Mouse (Mus musculus) forebrain, embryonic 16.5 days (tissue): ENCODE results near the gene Cfap299. TPM values are rescaled to one million over a fixed set of nuclear protein-coding genes. Genes with fewer than 3 reads are reported as not detected.
A peak's percentile ranks its signal among the peaks of the same experiment; 100 is the strongest.

Experiments
- ATAC-seq: fragments of 200-750 bp; cut with Nextera tagmentation; 2 replicates; pipeline ENCODE4 v1.8.0; 2017; ENCODE audit warnings: mild to moderate bottlenecking, moderate library complexity
- H3K27ac ChIP-seq: fragments of 300-500 bp; sonication (generic); 2 replicates; pipeline ENCODE4 v1.5.1; 2014; ENCODE audit warnings: low read length, control low read depth
- H3K27me3 ChIP-seq: fragments of 300-500 bp; sonication (generic); replicated peaks from 2 replicates; pipeline ENCODE4 v1.6.1; 2014; ENCODE audit warnings: low read length; ENCODE audit not compliant: control insufficient read depth, insufficient read depth
- H3K36me3 ChIP-seq: fragments of 300-500 bp; sonication (generic); 2 replicates; pipeline ENCODE4 v1.6.1; 2014; ENCODE audit not compliant: control insufficient read depth, insufficient read depth
- H3K4me1 ChIP-seq: fragments of 300-500 bp; sonication (generic); replicated peaks from 2 replicates; pipeline ENCODE4 v1.6.1; 2014; ENCODE audit warnings: low read length; ENCODE audit not compliant: control insufficient read depth, insufficient read depth
- H3K4me2 ChIP-seq: fragments of 300-500 bp; sonication (generic); 2 replicates; pipeline ENCODE4 v1.6.1; 2014; ENCODE audit warnings: mild to moderate bottlenecking, low read length, control low read depth
- H3K4me3 ChIP-seq: fragments of 300-500 bp; sonication (generic); replicated peaks from 2 replicates; pipeline ENCODE4 v1.5.1; 2014; ENCODE audit warnings: mild to moderate bottlenecking, low read length, control low read depth
- H3K9ac ChIP-seq: fragments of 300-500 bp; sonication (generic); replicated peaks from 2 replicates; pipeline ENCODE4 v1.6.1; 2014; ENCODE audit warnings: low read depth, low read length, control low read depth
- H3K9me3 ChIP-seq: fragments of 300-500 bp; sonication (generic); 2 replicates; pipeline ENCODE4 v1.6.1; 2016; ENCODE audit warnings: low read length; ENCODE audit not compliant: control insufficient read depth
- WGBS: fragments of 180-500 bp; shearing (Covaris S2); extraction: QIAGEN DNeasy Blood & Tissue Kit; methylation state at CpG from one replicate; pipeline ENCODE4 v1.1.7; 2014; 5-methylcytosine and 5-hydroxymethylcytosine counted together
- polyA plus RNA-seq: library from polyadenylated mRNA; unstranded; fragments of >200 nt; fragmentation: Nextera tagmentation; extraction: Ambion mirVana; gene quantifications from 2 replicates; pipeline ENCODE4 v1.2.1, GENCODE M21; 2015

Cfap299 gene
- polyA plus RNA-seq, 1 experiment from 2014 or later: 0.92 TPM

DNA sequence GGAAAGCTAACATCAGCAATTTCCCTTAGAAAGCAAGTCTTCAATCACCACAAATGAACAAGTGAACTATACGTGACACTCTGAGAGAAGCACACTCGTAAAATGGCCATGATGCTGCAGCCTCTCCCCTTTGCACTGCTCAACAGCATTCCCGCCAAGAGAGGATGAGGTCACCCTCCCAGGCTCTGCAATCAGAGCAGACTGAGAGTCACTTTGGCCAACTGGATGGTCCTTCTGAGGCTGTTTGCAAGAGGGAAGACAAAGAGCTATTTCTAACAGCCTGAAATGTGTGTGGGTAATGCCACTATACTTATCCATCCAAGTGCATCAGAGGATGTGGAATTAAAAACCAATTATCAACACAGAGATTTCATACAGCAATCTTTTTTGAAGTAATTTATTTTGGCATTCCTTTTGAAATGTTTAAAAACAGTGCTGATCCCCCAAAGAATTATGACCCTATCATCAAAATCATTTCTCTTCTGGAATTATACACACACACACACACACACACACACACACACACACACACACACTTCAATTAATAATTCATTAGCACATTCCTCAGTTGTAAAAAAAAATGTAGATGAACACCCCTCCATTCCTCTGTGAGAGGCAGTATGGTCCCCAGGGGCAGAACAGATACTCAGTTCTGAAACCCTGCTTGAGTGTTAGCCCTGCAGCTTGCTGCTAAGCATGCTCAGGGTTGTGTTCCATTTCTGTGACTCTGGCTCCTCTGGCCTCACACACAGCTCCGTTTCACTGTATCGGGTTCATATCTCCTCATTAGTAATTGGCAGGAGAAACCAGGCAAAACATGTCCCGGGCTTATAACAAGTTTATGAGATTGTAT lies 403.3 kb downstream of the Cfap299 start:
- no peak overlapping the region for H3K27ac ChIP-seq
- WGBS: 33% methylated on average over 6 of the region's 6 CpGs
- H3K27me3 ChIP-seq: no peaks in the 10 kb centered on the region
- H3K4me1 ChIP-seq: no peaks in the 10 kb centered on the region
- no peak overlapping the region for H3K4me2 ChIP-seq
- no peaks in the 10 kb centered on the region for H3K9me3 ChIP-seq
- peak; percentile 95 for ATAC-seq
- no peak overlapping the region for H3K9ac ChIP-seq
- no peaks in the 10 kb centered on the region for H3K36me3 ChIP-seq
- no peak overlapping the region for H3K4me3 ChIP-seq

DNA sequence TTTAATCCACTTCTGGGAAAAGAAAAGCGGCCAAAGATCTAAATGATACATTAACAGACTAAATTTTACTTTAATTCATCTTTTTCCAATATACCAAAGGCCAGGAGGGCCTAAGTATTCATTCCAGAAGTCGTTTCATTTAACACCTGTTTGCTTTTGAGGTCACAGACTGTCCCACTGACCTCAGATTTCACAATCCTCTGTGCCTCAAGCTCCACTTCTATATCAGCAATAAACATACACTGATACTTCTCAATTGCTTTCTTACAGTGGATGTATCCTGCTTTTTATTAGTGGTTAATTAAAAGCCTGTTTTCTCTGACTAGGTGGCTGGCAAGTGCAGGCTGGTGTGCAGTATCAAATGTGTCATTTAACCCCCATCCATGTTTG lies 403.9 kb downstream of the Cfap299 start:
- Histone ChIP-seq H3K4me1 (no peaks in the 10 kb centered on the region), H3K4me2 (no peak overlapping the region), H3K27ac (no peak overlapping the region), H3K27me3 (no peaks in the 10 kb centered on the region), H3K36me3 (no peaks in the 10 kb centered on the region), H3K4me3 (no peak overlapping the region), H3K9me3 (no peaks in the 10 kb centered on the region), H3K9ac (no peak overlapping the region)
- WGBS: 76% methylated on average over 2 of the region's 2 CpGs
- no peak for ATAC-seq

DNA sequence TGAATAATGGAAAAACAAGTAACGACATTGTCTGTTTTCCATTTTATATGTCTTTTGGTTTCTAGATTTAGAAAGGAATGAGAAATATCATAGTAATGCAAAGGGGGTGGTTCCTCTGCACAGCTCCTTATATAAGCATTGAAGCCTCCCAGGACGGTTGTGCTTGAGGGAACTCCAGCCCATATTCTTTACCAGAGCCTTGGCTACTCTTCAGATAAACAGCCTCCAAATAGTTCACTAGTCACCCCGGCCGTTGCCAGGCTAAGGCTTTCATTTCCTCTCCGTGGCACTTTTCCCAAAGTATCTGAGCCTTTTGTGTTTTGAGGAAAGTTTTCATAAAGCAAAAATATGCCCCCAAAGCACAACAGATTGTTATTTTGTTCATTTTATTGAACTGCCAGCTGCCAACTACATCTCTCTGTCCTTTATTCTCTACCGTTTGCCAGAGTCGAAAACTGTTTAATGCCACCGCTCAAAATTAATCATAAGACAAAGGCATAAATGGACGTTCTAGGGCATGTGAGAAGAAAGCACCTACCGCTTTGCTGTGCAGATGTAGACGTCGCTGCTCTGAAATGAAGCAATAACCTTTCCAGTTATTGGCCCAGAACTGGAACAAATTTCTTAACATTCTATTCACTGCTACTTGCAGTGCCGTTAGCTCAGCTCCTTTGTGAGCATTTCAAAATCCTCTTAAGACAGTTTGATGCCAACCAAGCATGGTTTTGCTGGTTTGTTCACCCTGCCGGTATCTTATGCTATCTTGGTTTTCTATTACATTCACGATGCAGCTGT lies 433.0 kb downstream of the Cfap299 start:
- ATAC-seq: no peak

DNA sequence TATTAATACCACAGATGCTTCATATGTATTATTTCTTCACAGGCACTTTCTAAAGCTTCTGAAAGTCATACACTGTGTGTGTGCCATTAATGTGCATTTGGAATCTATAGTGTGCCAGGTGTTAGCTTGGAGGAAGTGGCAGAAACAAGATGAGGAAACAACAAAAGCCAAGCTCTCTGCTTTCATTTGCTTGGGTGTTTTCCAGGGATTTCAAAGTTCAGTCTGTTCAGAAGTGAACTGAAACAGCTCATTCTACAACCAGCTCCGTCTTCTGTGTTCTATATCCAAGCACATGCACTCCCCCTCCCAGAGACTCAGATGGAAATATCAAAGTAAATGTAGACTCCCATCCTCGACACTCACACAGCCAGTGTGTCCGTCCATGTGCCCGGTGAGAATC lies 449.5 kb downstream of the Cfap299 start:
- ATAC-seq: 0 out of 2 replicates have a peak, but pooled peaks have one; percentile 23
- H3K9ac ChIP-seq: no peak overlapping the region
- WGBS: 62% methylated on average over 4 of the region's 4 CpGs
- no peak overlapping the region for H3K4me3 ChIP-seq
- H3K9me3 ChIP-seq: no peaks in the 10 kb centered on the region
- H3K4me2 ChIP-seq: no peak overlapping the region
- H3K4me1 ChIP-seq: no peaks in the 10 kb centered on the region
- no peak overlapping the region; the same call in 1 of the 2 replicates for H3K27ac ChIP-seq
- H3K36me3 ChIP-seq: no peaks in the 10 kb centered on the region
- no peaks in the 10 kb centered on the region for H3K27me3 ChIP-seq

More for the DNA sequence above, 433.0 kb downstream of the Cfap299 start:
- Histone ChIP-seq H3K4me3 (no peak overlapping the region), H3K36me3 (no peaks in the 10 kb centered on the region), H3K9ac (no peak overlapping the region), H3K4me1 (peaks cover 4% of the 10 kb centered on the region; the same call in 1 of the 2 replicates), H3K27ac (no peak overlapping the region), H3K4me2 (no peak overlapping the region), H3K9me3 (no peaks in the 10 kb centered on the region), H3K27me3 (no peaks in the 10 kb centered on the region)
- 60% methylated on average over 15 of the region's 15 CpGs for WGBS

DNA sequence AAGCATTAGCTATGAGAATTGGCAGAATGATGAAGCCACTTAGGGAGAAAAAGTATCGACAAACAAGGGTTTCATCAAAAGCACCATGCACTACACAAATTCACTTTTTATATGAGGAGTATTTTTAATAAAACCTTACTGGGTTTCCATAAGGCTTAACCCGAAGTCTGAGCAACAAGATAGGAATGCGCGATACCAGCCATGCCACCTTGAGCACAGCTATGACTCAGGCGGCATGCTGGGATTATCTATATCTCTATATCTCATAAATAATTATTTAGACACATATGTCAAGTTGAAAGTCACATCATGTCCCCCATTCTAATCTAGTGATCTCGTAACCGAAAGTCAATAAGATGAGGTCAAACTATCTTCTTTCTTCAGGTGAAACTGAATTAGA lies 453.0 kb downstream of the Cfap299 start:
- H3K36me3 ChIP-seq: no peaks in the 10 kb centered on the region
- no peak overlapping the region for H3K9ac ChIP-seq
- H3K27me3 ChIP-seq: no peaks in the 10 kb centered on the region
- ATAC-seq: no peak
- H3K9me3 ChIP-seq: no peaks in the 10 kb centered on the region
- no peak overlapping the region for H3K4me3 ChIP-seq
- H3K4me1 ChIP-seq: no peaks in the 10 kb centered on the region
- 95% methylated on average over 7 of the region's 7 CpGs for WGBS
- no peak overlapping the region for H3K4me2 ChIP-seq
- H3K27ac ChIP-seq: no peak overlapping the region

DNA sequence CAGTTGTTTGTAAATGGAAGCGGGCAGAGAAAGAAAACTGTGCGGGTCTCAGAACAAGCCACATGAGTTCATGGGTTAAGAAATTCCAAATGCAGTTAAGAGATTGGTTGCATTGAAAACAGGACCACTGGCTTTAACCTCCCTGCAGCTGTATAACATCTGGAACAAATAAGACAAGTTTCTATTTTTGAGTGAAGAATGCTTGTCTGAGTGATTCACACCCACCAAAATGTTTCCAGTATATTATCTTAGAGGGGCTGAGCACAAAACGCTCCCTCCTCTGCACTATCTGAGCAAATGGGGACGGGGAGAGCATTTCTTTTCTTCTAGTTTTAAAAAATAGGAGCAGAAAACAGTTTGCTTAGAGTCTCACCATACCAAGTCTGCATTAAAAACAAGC lies 458.6 kb downstream of the Cfap299 start:
- Histone ChIP-seq H3K27me3 (no peaks in the 10 kb centered on the region), H3K4me1 (peaks cover 4% of the 10 kb centered on the region), H3K9ac (no peak overlapping the region), H3K4me3 (no peak overlapping the region), H3K27ac (no peak overlapping the region), H3K4me2 (no peak overlapping the region), H3K9me3 (no peaks in the 10 kb centered on the region), H3K36me3 (no peaks in the 10 kb centered on the region)
- 76% methylated on average over 4 of the region's 4 CpGs for WGBS
- no peak for ATAC-seq

DNA sequence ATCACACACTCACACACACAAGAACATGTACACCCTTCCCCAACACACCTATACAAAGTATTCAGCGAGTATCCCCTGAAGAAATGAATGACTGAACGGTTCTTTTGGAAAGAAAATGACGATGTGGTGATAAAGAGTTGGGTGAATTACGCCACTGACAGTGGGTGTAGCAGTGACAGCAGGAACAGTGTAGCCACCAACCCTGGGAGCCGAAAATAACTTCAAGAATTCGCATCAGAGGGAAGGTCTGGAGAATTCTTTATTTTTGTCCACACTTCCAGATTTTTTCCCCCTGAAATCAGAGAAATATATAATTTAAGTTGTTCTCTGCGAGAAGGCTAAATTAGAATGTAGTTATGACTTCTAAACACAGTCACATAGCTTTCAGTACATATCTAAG lies 459.5 kb downstream of the Cfap299 start:
- ATAC-seq: no peak
- Histone ChIP-seq H3K27ac (no peak overlapping the region), H3K4me1 (peaks cover 4% of the 10 kb centered on the region), H3K4me3 (no peak overlapping the region), H3K9me3 (no peaks in the 10 kb centered on the region), H3K4me2 (no peak overlapping the region), H3K27me3 (no peaks in the 10 kb centered on the region), H3K9ac (no peak overlapping the region), H3K36me3 (no peaks in the 10 kb centered on the region)
- 89% methylated on average over 7 of the region's 7 CpGs for whole genome bisulfite sequencing

DNA sequence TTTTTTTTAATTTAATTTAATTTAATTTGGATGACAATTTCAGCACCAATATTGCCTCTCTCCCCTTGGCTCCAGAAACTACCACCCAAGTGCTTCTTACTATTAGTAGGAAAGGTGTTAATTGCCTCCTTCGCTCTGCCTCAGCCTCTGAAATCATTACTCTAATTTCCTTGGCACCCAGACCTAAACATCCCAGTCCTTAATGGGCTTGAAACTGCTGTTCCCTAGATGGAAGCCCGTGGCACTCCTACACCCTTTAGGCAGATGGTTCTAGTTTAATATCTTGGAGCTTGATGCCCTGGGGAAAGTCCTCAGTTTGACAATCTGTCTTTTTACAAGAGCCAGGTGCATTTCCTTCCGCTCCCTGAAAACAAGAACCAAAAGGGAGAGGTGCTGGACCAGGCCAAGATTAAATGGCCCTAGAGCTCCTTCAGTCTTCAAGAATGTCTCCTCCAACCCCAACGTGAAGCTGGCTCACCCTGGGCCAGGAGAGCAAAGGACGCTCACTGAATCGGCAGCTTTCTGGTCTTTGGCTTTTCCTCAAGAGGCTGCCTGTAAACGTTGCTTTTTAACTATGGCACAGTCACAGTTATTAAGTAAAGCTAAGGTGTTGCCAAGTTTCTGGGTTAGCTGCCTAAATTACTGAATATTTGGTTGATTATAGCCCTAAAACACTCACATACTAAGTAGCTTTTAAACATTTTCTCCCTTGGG lies 461.9 kb downstream of the Cfap299 start:
- Histone ChIP-seq H3K27ac (no peak overlapping the region), H3K4me2 (no peak overlapping the region), H3K27me3 (no peaks in the 10 kb centered on the region), H3K9ac (no peak overlapping the region), H3K4me1 (peaks cover 4% of the 10 kb centered on the region), H3K4me3 (no peak overlapping the region), H3K9me3 (no peaks in the 10 kb centered on the region), H3K36me3 (no peaks in the 10 kb centered on the region)
- 58% methylated on average over 7 of the region's 7 CpGs for WGBS
- ATAC-seq: peak; percentile 95

DNA sequence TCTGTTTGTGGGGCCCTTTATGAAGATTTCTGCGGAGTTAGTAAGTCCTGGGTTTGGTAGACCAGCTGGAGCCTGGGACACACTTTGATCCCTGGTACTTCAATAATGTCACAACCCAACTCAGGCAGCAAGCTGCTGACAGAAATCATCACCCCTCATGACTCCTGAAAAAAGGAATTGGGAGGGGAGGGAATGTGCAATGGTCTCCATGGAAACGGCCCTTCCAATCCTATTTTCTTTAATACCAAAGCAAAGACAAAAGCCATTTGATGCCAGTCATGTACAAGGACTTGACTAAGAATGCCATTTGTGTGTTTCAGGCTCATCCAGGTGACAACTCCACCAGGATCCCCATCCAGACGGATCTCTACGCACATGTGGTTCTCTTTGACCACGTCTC lies 472.4 kb downstream of the Cfap299 start:
- no peak for ATAC-seq
- WGBS: 46% methylated on average over 5 of the region's 5 CpGs

More for the DNA sequence above, 472.4 kb downstream of the Cfap299 start:
- H3K4me3 ChIP-seq: no peak overlapping the region
- H3K27ac ChIP-seq: no peak overlapping the region
- H3K9ac ChIP-seq: no peak overlapping the region
- peaks cover 4% of the 10 kb centered on the region; the same call in 1 of the 2 replicates for H3K4me1 ChIP-seq
- no peaks in the 10 kb centered on the region for H3K9me3 ChIP-seq
- H3K27me3 ChIP-seq: no peaks in the 10 kb centered on the region
- H3K36me3 ChIP-seq: no peaks in the 10 kb centered on the region
- H3K4me2 ChIP-seq: no peak overlapping the region
